Mouse (Mus musculus) right cerebral cortex, adult 2 months (tissue): ENCODE data around the gene Kidins220.

Experiments used
- DNase-seq, 2 experiments: peaks; one replicate each; pipeline ENCODE4 v3.0.0; 2021 to 2022; ENCODE audit warnings: low spot score in 2 of 2

Kidins220 gene

GRCm38 (mm10) chr12:24963393-24964022 lies 11.2 kb upstream of the Kidins220 start:
- no peak for DNase-seq

- DNase-seq: peak in 1 of 2 experiments; percentile 34
Observed at GRCm38 (mm10) chr12:24965406-24965805, 9.3 kb upstream of the Kidins220 start.

- DNase-seq: no peak
Observed at GRCm38 (mm10) chr12:24966046-24966445, 8.7 kb upstream of the Kidins220 start.

DNA sequence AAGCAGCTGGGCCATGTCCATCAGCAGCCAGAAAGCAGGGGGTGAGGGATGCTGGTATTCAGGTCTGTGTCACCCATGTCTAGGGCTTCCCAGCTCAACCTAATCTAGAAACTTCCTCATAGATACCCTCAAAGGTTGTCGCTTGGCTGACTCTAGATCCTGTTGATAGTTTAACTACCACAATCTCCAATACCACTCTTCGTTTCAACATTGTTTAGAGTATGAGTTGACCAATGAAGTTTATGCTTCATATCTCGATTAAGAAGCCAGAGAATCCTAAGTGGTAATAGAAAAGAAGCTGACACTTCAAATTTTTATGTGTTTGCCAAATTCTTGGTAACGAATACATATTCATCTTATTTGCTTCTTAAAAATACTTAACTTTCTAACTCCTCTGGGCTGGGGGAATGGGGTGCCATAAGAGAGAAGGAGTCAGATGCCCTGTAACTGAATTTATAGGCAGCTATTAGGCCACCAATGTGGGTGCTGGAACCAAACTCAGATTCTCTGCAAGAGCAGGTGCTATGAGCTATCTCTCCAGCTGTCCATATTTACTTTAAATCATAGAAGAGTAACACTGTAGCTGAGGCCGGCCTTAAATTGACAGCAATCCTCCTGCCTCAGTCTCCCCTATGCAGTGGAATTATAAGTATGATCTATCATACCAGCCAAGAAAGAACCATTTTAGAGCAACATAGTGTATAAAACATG lies 3.1 kb upstream of the Kidins220 start:
- DNase-seq: no peak

- no peak for DNase-seq
Observed at GRCm38 (mm10) chr12:24972371-24973350, 2.1 kb upstream of the Kidins220 start.

- DNase-seq: no peak
Observed at GRCm38 (mm10) chr12:24973586-24973985, 1.1 kb upstream of the Kidins220 start.

GRCm38 (mm10) chr12:24975115-24975733 lies 499 bp downstream of the Kidins220 start:
- DNase-seq: peak; percentile 81 to 86

GRCm38 (mm10) chr12:24985226-24985625 lies 10.5 kb downstream of the Kidins220 start:
- DNase-seq: no peak

- no peak for DNase-seq
Observed at GRCm38 (mm10) chr12:24995350-24995749, 20.6 kb downstream of the Kidins220 start.

DNA sequence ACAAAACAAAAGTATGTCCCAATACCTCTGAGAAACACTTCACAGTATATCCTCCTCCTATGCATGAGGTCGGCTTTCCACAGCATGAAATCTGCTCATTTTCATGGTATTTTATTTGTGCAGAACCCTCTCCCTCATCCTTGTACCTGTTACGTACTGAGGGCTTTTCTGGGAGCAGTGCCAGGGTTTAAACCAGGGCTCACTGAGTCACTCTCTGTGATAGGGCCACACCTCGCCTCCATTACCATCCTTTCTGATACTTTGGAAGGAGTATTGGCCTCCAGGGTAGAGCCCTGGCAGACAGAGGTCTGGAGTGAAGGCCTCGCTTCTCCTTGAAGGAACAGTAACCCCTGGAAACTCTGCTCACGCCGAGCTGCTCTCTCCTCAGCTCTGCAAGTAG lies 30.6 kb downstream of the Kidins220 start:
- no peak for DNase-seq

DNA sequence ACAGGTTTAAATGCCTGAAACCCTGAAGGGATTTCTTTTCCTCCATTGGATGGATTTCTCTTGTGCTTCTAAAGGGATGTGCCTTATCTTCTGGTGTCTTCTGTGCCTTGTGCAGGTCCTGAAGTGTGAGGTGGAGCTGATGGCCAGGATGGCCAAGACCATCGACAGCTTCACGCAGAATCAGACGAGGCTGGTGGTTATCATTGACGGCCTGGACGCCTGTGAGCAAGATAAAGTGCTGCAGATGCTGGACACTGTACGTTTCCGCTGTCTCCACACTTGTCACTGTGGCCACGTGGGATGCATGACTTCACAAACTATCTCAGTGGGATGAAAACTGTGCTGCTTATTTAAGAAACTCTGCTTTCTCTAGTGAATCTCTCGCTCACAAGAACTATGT lies 35.2 kb downstream of the Kidins220 start:
- DNase-seq: no peak

DNA sequence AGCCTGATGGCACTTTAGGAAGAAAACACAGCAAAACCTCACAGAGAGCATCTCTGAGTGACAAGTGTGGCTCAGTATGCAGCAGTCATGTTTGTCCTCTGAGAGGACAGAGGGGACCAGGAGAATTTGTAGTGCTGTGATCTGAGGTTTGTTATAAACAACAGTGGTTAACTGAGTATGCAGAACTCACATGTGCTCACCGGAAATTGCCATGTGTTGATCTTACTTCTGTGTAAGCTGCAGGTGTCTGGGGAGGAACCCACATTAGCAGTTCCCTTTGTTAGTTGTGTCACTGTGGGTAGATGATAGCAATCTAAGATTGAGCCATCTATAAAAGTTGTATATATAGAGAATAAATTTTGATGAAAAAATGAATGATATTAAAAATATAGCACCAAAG lies 35.7 kb downstream of the Kidins220 start:
- no peak for DNase-seq

DNA sequence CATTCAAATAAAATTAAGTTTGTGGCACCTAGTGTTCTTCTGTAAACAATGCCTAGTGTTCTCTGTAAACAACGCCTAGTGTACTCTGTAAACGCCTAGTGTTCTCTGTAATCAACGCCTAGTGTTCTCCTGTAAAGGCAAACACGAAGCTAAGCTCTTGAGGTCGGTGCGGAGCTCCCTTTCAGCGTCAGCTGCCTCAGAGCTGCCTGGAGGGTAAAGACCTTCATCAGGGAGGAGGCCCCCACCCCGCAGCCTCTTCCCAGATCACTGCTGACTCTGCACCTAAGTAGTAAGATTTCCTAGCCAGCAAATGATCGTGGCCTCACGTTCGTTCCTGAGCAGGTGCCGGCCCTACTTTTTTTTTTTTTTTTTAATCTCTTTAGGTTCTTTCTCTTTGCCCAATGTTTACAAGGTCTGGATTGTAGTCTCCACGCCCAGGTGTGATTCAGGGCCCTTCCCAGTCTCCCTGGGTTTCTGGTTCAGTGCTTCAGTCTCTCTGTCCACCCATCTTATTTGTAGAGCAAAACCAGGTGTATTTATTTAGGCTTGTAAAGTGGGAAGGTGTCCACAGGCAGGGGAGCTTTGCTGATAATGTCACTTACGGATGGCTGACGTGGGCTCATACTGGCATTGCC lies 37.1 kb downstream of the Kidins220 start:
- DNase-seq: no peak

GRCm38 (mm10) chr12:25012555-25013540 lies 38.1 kb downstream of the Kidins220 start:
- DNase-seq: no peak

GRCm38 (mm10) chr12:25014307-25014927 lies 39.7 kb downstream of the Kidins220 start:
- no peak for DNase-seq

DNA sequence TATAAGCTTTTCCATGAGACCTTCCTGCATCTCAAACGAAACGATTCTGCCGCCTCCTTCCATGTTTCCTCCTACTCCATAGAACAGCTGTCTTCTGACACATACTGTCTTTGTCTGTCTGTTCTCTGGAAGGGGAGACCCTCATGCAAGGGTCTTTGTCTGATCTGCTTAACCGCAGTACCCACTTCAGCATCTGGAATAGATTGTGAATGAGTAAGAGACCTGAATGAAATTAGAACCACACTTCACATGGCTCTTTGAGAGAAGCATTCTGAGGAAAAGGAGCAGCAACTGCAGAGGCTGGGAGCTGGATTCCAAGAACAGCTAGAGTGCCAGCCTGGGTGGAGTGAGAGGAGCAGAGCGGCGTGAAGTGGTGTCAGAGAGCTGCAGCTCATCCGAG lies 40.2 kb downstream of the Kidins220 start:
- no peak for DNase-seq

DNA sequence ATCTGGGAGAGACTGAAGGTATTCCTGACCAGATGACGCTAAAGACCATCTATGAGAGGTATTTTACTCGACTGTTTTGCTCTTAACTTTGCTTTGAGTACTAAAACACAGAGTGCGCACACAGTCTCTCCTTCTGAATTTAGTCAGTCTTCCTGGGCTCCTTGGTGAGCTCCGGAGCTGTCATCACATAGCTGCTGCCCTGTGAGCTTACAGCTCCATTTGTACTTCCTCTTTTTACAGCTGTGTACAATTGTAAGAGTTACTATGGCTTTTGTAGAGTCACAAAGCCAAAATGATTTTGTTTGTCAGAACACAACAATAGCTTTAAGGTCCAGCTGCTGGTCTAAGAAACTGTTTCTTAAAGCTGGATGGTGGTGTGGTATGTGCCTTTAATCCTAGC lies 42.3 kb downstream of the Kidins220 start:
- no peak for DNase-seq

DNA sequence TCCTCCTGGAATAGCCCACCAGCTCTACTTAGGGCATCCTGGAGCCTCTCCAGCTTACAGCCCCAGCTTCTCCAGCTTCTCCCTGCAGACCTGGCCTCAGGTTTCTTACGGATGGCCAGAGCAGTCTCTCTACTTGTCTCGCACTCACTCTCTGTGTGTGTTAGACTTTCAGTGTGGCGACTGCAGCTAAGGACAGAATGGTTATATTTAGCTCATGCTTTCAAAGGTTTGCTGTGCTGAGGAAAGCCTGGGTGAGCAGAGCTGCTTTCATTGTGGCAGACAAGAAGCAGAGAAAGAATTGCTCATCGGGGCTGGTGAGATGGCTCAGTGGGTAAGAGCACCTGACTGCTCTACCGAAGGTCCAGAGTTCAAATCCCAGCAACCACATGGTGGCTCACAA lies 46.3 kb downstream of the Kidins220 start:
- no peak for DNase-seq

GRCm38 (mm10) chr12:25024862-25025545 lies 50.3 kb downstream of the Kidins220 start:
- DNase-seq: no peak
